Comparison of ENCODE assay signal across 13 mouse cellular contexts in the genomic region with DNA sequence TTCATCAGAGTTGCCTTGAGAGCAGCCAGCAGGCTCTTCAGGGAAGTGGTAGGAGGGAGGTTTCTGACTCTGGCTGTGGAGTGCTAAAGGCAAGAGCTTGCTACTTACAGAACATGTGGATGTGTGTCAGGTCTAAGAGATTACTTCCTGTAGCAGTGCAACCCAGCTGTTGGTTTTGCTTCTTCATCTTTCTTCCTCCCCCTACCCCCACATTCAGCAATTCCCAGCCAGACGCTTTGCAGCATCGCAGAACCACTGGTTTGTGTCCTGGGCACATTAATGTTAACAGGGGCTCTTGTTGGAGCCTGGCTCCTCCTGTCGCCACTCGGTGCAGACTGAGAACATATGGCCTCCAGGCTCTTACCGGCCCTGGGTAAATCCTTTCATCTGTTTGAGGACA.
DNase-seq lines count a peak whose midpoint lies in the region; ATAC-seq and TF ChIP-seq lines count a peak whose summit lies in the region.
"Had no signal": no experiment of that assay in that cellular context is flagged by ENCODE, and none has a peak within 500 bp of the region (broad histone marks: within the 10 kb centered on the region; RNA-seq: fewer than 3 reads in every experiment).

No protein-coding gene starts in this region.

- DNase-seq in spleen, adult 2 months (ENCODE audit: low read depth in 1 of 2, low spot score in 2 of 2), result peak in 1 of 2 experiments; percentile 28
- DNase-seq in spleen, adult 12 weeks (ENCODE audit: low spot score), result no peak
- DNase-seq in thymus, postnatal 36 days, result peak; percentile 12 to 20
- DNase-seq in frontal cortex, adult 2 months (ENCODE audit: extremely low spot score in 1 of 2, low spot score in 1 of 2), result no peak
- DNase-seq in left cerebral cortex, postnatal 14 days (ENCODE audit: low spot score in 2 of 2), result no peak
- DNase-seq: gastrocnemius, postnatal 25 days; kidney, postnatal 25 days had no signal

- no peaks in the 10 kb centered on the region for H3K36me3 ChIP-seq in forebrain, embryonic 15.5 days
- H3K36me3 ChIP-seq in forebrain, embryonic 16.5 days (ENCODE audit: control insufficient read depth, insufficient read depth), result no peaks in the 10 kb centered on the region
- no peaks in the 10 kb centered on the region for H3K36me3 ChIP-seq in spleen, adult 2 months (ENCODE audit: control insufficient read depth, insufficient read depth, low read length)
- H3K36me3 ChIP-seq: embryonic facial prominence, embryonic 15.5 days; midbrain, embryonic 10.5 days had no signal

- no peaks in the 10 kb centered on the region for H3K9me3 ChIP-seq in forebrain, embryonic 15.5 days
- H3K9me3 ChIP-seq in forebrain, embryonic 16.5 days (ENCODE audit: control insufficient read depth, low read length), result no peaks in the 10 kb centered on the region
- H3K9me3 ChIP-seq: embryonic facial prominence, embryonic 15.5 days; midbrain, embryonic 10.5 days had no signal

- H3K4me2 ChIP-seq in forebrain, embryonic 15.5 days (replicated peaks), result no peak overlapping the region
- H3K4me2 ChIP-seq in forebrain, embryonic 16.5 days (ENCODE audit: low read length), result no peak overlapping the region
- H3K4me2 ChIP-seq: embryonic facial prominence, embryonic 15.5 days had no signal

- intact Hi-C loops in left cerebral cortex, postnatal 14 days (cut with DNase I), result no loop called here

- no peaks in the 10 kb centered on the region for H3K27me3 ChIP-seq in forebrain, embryonic 15.5 days
- H3K27me3 ChIP-seq in forebrain, embryonic 16.5 days (replicated peaks; ENCODE audit: control insufficient read depth, insufficient read depth, low read length), result no peaks in the 10 kb centered on the region
- no peaks in the 10 kb centered on the region for H3K27me3 ChIP-seq in spleen, adult 2 months (ENCODE audit: control insufficient read depth, insufficient read depth, low read length)
- H3K27me3 ChIP-seq: embryonic facial prominence, embryonic 15.5 days had no signal

- TF ChIP-seq CTCF in spleen, adult 2 months (IDR thresholded peaks at IDR 0.05; ENCODE audit: extremely low read depth, insufficient read depth, insufficient read length, insufficient replicate concordance), result no peak

- 50% methylated on average over 5 of the region's 5 CpGs for WGBS in forebrain, embryonic 15.5 days
- WGBS in forebrain, embryonic 16.5 days, result 58% methylated on average over 5 of the region's 5 CpGs
- 25% methylated on average over 5 of the region's 5 CpGs for WGBS in spleen, adult 2 months

- no peak overlapping the region for H3K4me3 ChIP-seq in forebrain, embryonic 15.5 days
- H3K4me3 ChIP-seq in forebrain, embryonic 16.5 days (replicated peaks; ENCODE audit: low read length), result no peak overlapping the region
- H3K4me3 ChIP-seq in spleen, adult 2 months (ENCODE audit: extremely low read depth, insufficient read depth, insufficient read length), result no peak overlapping the region
- H3K4me3 ChIP-seq: embryonic facial prominence, embryonic 15.5 days; midbrain, embryonic 10.5 days had no signal

- H3K27ac ChIP-seq in forebrain, embryonic 15.5 days (replicated peaks), result peak overlapping the region; percentile 16; the same call in 1 of the 2 replicates
- no peak overlapping the region for H3K27ac ChIP-seq in forebrain, embryonic 16.5 days (ENCODE audit: low read length)
- peak overlapping the region; percentile 29; the same call in 1 of the 2 replicates for H3K27ac ChIP-seq in spleen, adult 2 months (ENCODE audit: insufficient read depth, low read length)
- H3K27ac ChIP-seq: embryonic facial prominence, embryonic 15.5 days; liver, embryonic 14.5 days; midbrain, embryonic 10.5 days had no signal

- ATAC-seq in forebrain, embryonic 15.5 days (replicated peaks), result no peak
- ATAC-seq in forebrain, embryonic 16.5 days, result no peak
- peak; percentile 35 for ATAC-seq in inflammation-experienced regulatory T-cells, adult 6 months

- H3K4me1 ChIP-seq in forebrain, embryonic 15.5 days, result peaks cover 32% of the 10 kb centered on the region
- peaks cover 19% of the 10 kb centered on the region for H3K4me1 ChIP-seq in forebrain, embryonic 16.5 days (replicated peaks; ENCODE audit: control insufficient read depth, insufficient read depth, low read length)
- peaks cover 24% of the 10 kb centered on the region for H3K4me1 ChIP-seq in spleen, adult 2 months (ENCODE audit: control insufficient read depth, insufficient read depth, insufficient read length)

- no peak overlapping the region for H3K9ac ChIP-seq in forebrain, embryonic 15.5 days (replicated peaks)
- no peak overlapping the region for H3K9ac ChIP-seq in forebrain, embryonic 16.5 days (replicated peaks; ENCODE audit: low read depth, low read length)
- H3K9ac ChIP-seq: embryonic facial prominence, embryonic 15.5 days; liver, embryonic 14.5 days had no signal

- no peak for TF ChIP-seq POLR2A in spleen, adult 2 months (IDR thresholded peaks at IDR 0.05; ENCODE audit: low read depth, low read length)

Comparison
In these comparisons a context has a peak if more than half of its experiments do, and no peak if none do; other contexts are left out.
1. DNase-seq: peak in thymus, postnatal 36 days (2 of 2); none in spleen, adult 12 weeks (single experiment), frontal cortex, adult 2 months (0 of 2) and left cerebral cortex, postnatal 14 days (0 of 2).